ENCODE assay signal across 25 mouse cellular contexts in the genomic region with DNA sequence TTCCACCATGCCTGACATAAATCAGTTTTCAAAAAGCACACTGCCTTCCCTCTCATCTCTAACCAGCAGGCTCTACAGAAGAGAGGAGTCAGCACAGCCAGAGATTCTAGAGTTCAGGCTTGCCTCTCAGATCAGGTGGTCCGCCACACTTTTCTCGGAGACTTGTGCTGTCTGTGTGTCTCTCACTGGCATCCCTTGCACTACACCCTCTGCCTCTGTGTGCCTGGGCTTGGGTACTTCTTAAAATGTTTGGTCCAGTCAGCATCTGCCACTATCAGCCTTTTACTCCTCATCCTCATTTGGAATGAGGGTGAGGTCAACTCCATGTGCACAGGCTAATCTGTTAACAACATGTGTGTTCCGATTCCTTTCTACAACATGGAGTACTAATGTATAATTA.
DNase-seq lines count a peak whose midpoint lies in the region; ATAC-seq and TF ChIP-seq lines count a peak whose summit lies in the region.
"Had no signal": no experiment of that assay in that cellular context is flagged by ENCODE, and none has a peak within 500 bp of the region (broad histone marks: within the 10 kb centered on the region; RNA-seq: fewer than 3 reads in every experiment).

No protein-coding gene starts in this region.

- H3K9me3 ChIP-seq in heart, embryonic 11.5 days (replicated peaks; ENCODE audit: control insufficient read depth, low read length), result no peaks in the 10 kb centered on the region
- H3K9me3 ChIP-seq in heart, embryonic 14.5 days (ENCODE audit: control insufficient read depth, low read length), result no peaks in the 10 kb centered on the region
- H3K9me3 ChIP-seq in heart, postnatal 0 days (replicated peaks; ENCODE audit: control insufficient read depth, low read length), result no peaks in the 10 kb centered on the region
- H3K9me3 ChIP-seq in midbrain, embryonic 12.5 days, result no peaks in the 10 kb centered on the region
- no peaks in the 10 kb centered on the region for H3K9me3 ChIP-seq in midbrain, postnatal 0 days (ENCODE audit: low read length)
- H3K9me3 ChIP-seq: embryonic facial prominence, embryonic 12.5 days; embryonic facial prominence, embryonic 15.5 days; hindbrain, embryonic 12.5 days; hindbrain, embryonic 15.5 days had no signal

- H3K36me3 ChIP-seq in heart, embryonic 11.5 days (ENCODE audit: control insufficient read depth, insufficient read depth, low read length), result no peaks in the 10 kb centered on the region
- no peaks in the 10 kb centered on the region for H3K36me3 ChIP-seq in heart, embryonic 14.5 days (ENCODE audit: control insufficient read depth, insufficient read depth, low read length)
- no peaks in the 10 kb centered on the region for H3K36me3 ChIP-seq in heart, postnatal 0 days (replicated peaks; ENCODE audit: control insufficient read depth, insufficient read depth, low read length)
- no peaks in the 10 kb centered on the region for H3K36me3 ChIP-seq in heart, adult 2 months (ENCODE audit: control insufficient read depth, insufficient read depth, low read length)
- no peaks in the 10 kb centered on the region for H3K36me3 ChIP-seq in midbrain, embryonic 12.5 days
- H3K36me3 ChIP-seq in midbrain, postnatal 0 days (ENCODE audit: insufficient read depth, low read length), result no peaks in the 10 kb centered on the region
- H3K36me3 ChIP-seq: embryonic facial prominence, embryonic 12.5 days; embryonic facial prominence, embryonic 15.5 days; hindbrain, embryonic 12.5 days; hindbrain, embryonic 15.5 days had no signal

- no peak for TF ChIP-seq EP300 in heart, postnatal 0 days (IDR thresholded peaks at IDR 0.05; ENCODE audit: low read depth)
- TF ChIP-seq EP300 in heart, adult 2 months (IDR thresholded peaks at IDR 0.05; ENCODE audit: insufficient read depth, low read depth, low read length), result no peak

- DNase-seq in heart, adult 18-20 months, result no peak
- DNase-seq in heart, postnatal 36 days, result no peak
- no peak for DNase-seq in heart, postnatal 0 days (ENCODE audit: low spot score)
- DNase-seq in heart, adult 2 months, result no peak
- DNase-seq in midbrain, postnatal 0 days (ENCODE audit: low spot score), result no peak
- DNase-seq: adrenal gland, adult 2 months; adrenal gland, postnatal 14 days; cerebellum, adult 11 months; cerebellum, adult 2 months; cerebellum, adult 9-11 months; cerebellum, postnatal 25 days; forebrain, postnatal 0 days; gastrocnemius, adult 2 months; gastrocnemius, postnatal 14 days; kidney, adult 2 months had no signal

- H3K4me3 ChIP-seq in heart, embryonic 11.5 days (ENCODE audit: low read depth, low read length), result no peak overlapping the region
- no peak overlapping the region for H3K4me3 ChIP-seq in heart, embryonic 14.5 days (ENCODE audit: control insufficient read depth in 1 of 2, insufficient read depth in 1 of 2, low read depth in 1 of 2, low read length in 2 of 2)
- H3K4me3 ChIP-seq in heart, postnatal 0 days (ENCODE audit: low read depth, low read length), result no peak overlapping the region
- H3K4me3 ChIP-seq in heart, adult 2 months, result no peak overlapping the region
- H3K4me3 ChIP-seq in midbrain, embryonic 12.5 days, result no peak overlapping the region
- H3K4me3 ChIP-seq in midbrain, postnatal 0 days (ENCODE audit: low read depth, low read length), result no peak overlapping the region
- H3K4me3 ChIP-seq: embryonic facial prominence, embryonic 12.5 days; embryonic facial prominence, embryonic 15.5 days; gastrocnemius, adult 2 months; hindbrain, embryonic 12.5 days; hindbrain, embryonic 15.5 days had no signal

- no peak overlapping the region for H3K9ac ChIP-seq in heart, embryonic 11.5 days (ENCODE audit: low read depth, low read length)
- peak overlapping the region; percentile 44; the same call in 1 of the 2 replicates for H3K9ac ChIP-seq in heart, embryonic 14.5 days (ENCODE audit: low read length)
- no peak overlapping the region for H3K9ac ChIP-seq in heart, postnatal 0 days (replicated peaks; ENCODE audit: low read depth, low read length)
- H3K9ac ChIP-seq in heart, adult 2 months (ENCODE audit: low read depth, low read length), result no peak overlapping the region
- H3K9ac ChIP-seq in midbrain, embryonic 12.5 days (replicated peaks), result no peak overlapping the region
- no peak overlapping the region for H3K9ac ChIP-seq in midbrain, postnatal 0 days (replicated peaks; ENCODE audit: low read length, poor library complexity, severe bottlenecking)
- H3K9ac ChIP-seq: embryonic facial prominence, embryonic 12.5 days; embryonic facial prominence, embryonic 15.5 days; forebrain, postnatal 0 days; hindbrain, embryonic 12.5 days; hindbrain, embryonic 15.5 days had no signal

- TF ChIP-seq CTCF in heart, postnatal 0 days (IDR thresholded peaks at IDR 0.05; ENCODE audit: low read depth), result no peak
- TF ChIP-seq CTCF in heart, adult 2 months (IDR thresholded peaks at IDR 0.05), result no peak
- no peak for TF ChIP-seq CTCF in midbrain, postnatal 0 days (IDR thresholded peaks at IDR 0.05)

- no peak for ATAC-seq in heart, embryonic 11.5 days (replicated peaks; ENCODE audit: insufficient number of reproducible peaks, low FRiP score, low TSS enrichment)
- ATAC-seq in heart, embryonic 14.5 days (ENCODE audit: insufficient number of reproducible peaks, insufficient read depth, low FRiP score, low read depth), result no peak
- no peak for ATAC-seq in heart, postnatal 0 days (ENCODE audit: insufficient read depth, low read depth)
- peak; percentile 23; the same call in 1 of the 2 replicates for ATAC-seq in midbrain, embryonic 12.5 days (ENCODE audit: low FRiP score, low read depth)
- no peak for ATAC-seq in midbrain, postnatal 0 days (ENCODE audit: low FRiP score)
- ATAC-seq: CD4-positive, CD25-positive, alpha-beta regulatory T cell, adult 4 months; forebrain, embryonic 14.5 days; intestine, postnatal 0 days had no signal

- H3K79me2 ChIP-seq in heart, adult 2 months (replicated peaks; ENCODE audit: control insufficient read depth, insufficient read depth, low read length), result no peaks in the 10 kb centered on the region

- H3K4me2 ChIP-seq in heart, embryonic 11.5 days, result no peak overlapping the region
- H3K4me2 ChIP-seq in heart, embryonic 14.5 days (ENCODE audit: low read length), result no peak overlapping the region
- no peak overlapping the region for H3K4me2 ChIP-seq in heart, postnatal 0 days (ENCODE audit: low read depth, low read length)
- no peak overlapping the region for H3K4me2 ChIP-seq in midbrain, embryonic 12.5 days (replicated peaks)
- no peak overlapping the region for H3K4me2 ChIP-seq in midbrain, postnatal 0 days (ENCODE audit: low read depth, low read length, poor library complexity, severe bottlenecking)
- H3K4me2 ChIP-seq: embryonic facial prominence, embryonic 12.5 days; embryonic facial prominence, embryonic 15.5 days; hindbrain, embryonic 12.5 days; hindbrain, embryonic 15.5 days had no signal

- WGBS in heart, embryonic 11.5 days (ENCODE audit: insufficient replicate concordance), result 74% methylated on average over 3 of the region's 3 CpGs
- WGBS in heart, embryonic 14.5 days, result 69% methylated on average over 3 of the region's 3 CpGs
- WGBS in heart, postnatal 0 days, result 81% methylated on average over 3 of the region's 3 CpGs
- 89% methylated on average over 3 of the region's 3 CpGs for WGBS in heart, adult 2 months
- 97% methylated on average over 3 of the region's 3 CpGs for WGBS in midbrain, embryonic 12.5 days
- 97% methylated on average over 3 of the region's 3 CpGs for WGBS in midbrain, postnatal 0 days

- peak overlapping the region; percentile 70 for H3K27ac ChIP-seq in heart, embryonic 11.5 days (ENCODE audit: low read depth, low read length)
- peak overlapping the region; percentile 78 to 88 for H3K27ac ChIP-seq in heart, embryonic 14.5 days (replicated peaks in 1 of 2; ENCODE audit: control insufficient read depth in 1 of 2, insufficient read depth in 1 of 2, low read depth in 2 of 2, low read length in 2 of 2)
- H3K27ac ChIP-seq in heart, postnatal 0 days (ENCODE audit: low read depth), result peak overlapping the region; percentile 89
- H3K27ac ChIP-seq in heart, adult 2 months, result no peak overlapping the region
- no peak overlapping the region for H3K27ac ChIP-seq in midbrain, embryonic 12.5 days (replicated peaks)
- no peak overlapping the region for H3K27ac ChIP-seq in midbrain, postnatal 0 days (ENCODE audit: low read depth, low read length)
- H3K27ac ChIP-seq: embryonic facial prominence, embryonic 12.5 days; embryonic facial prominence, embryonic 15.5 days; gastrocnemius, adult 2 months; hindbrain, embryonic 12.5 days; hindbrain, embryonic 15.5 days had no signal

- no peak for TF ChIP-seq POLR2A in heart, adult 2 months (IDR thresholded peaks at IDR 0.05; ENCODE audit: insufficient read depth, low read depth, low read length)

- H3K27me3 ChIP-seq in heart, embryonic 11.5 days (ENCODE audit: control insufficient read depth, insufficient read depth, low read length), result no peaks in the 10 kb centered on the region
- no peaks in the 10 kb centered on the region for H3K27me3 ChIP-seq in heart, embryonic 14.5 days (ENCODE audit: control insufficient read depth, insufficient read depth, low read length)
- H3K27me3 ChIP-seq in heart, postnatal 0 days (ENCODE audit: control insufficient read depth, insufficient read depth, low read length), result no peaks in the 10 kb centered on the region
- no peaks in the 10 kb centered on the region for H3K27me3 ChIP-seq in heart, adult 2 months (ENCODE audit: control insufficient read depth, insufficient read depth, low read length)
- no peaks in the 10 kb centered on the region for H3K27me3 ChIP-seq in midbrain, embryonic 12.5 days
- H3K27me3 ChIP-seq in midbrain, postnatal 0 days (ENCODE audit: insufficient read depth, low read length), result no peaks in the 10 kb centered on the region
- H3K27me3 ChIP-seq: embryonic facial prominence, embryonic 12.5 days; embryonic facial prominence, embryonic 15.5 days; hindbrain, embryonic 12.5 days; hindbrain, embryonic 15.5 days had no signal

- H3K4me1 ChIP-seq in heart, embryonic 11.5 days (ENCODE audit: control insufficient read depth, insufficient read depth, low read length), result peaks cover 3% of the 10 kb centered on the region; the same call in 1 of the 2 replicates
- peaks cover 11 to 37% of the 10 kb centered on the region in 2 experiments for H3K4me1 ChIP-seq in heart, embryonic 14.5 days (ENCODE audit: control insufficient read depth in 2 of 2, insufficient read depth in 2 of 2, low read length in 2 of 2)
- H3K4me1 ChIP-seq in heart, postnatal 0 days (ENCODE audit: control insufficient read depth, insufficient read depth), result peaks cover 22% of the 10 kb centered on the region
- no peaks in the 10 kb centered on the region; the same call in 1 of the 2 replicates for H3K4me1 ChIP-seq in heart, adult 2 months (ENCODE audit: control insufficient read depth, insufficient read depth, low read length)
- no peaks in the 10 kb centered on the region for H3K4me1 ChIP-seq in midbrain, embryonic 12.5 days
- H3K4me1 ChIP-seq in midbrain, postnatal 0 days (ENCODE audit: insufficient read depth, low read length), result no peaks in the 10 kb centered on the region
- H3K4me1 ChIP-seq: embryonic facial prominence, embryonic 12.5 days; embryonic facial prominence, embryonic 15.5 days; hindbrain, embryonic 12.5 days; hindbrain, embryonic 15.5 days had no signal

- intact Hi-C loops in heart, postnatal 36 days (cut with DNase I), result no loop called here
- intact Hi-C loops in heart, adult 2 months (cut with DNase I), result loop anchor here (2.0 kb wide), 1 partner anchor 14 kb away; no protein-coding TSS in a partner anchor

Comparison
In these comparisons a context has a peak if more than half of its experiments do, and no peak if none do; other contexts are left out.
1. H3K27ac ChIP-seq: peak in heart, embryonic 11.5 days (single experiment), heart, embryonic 14.5 days (2 of 2) and heart, postnatal 0 days (single experiment); none in heart, adult 2 months (single experiment), midbrain, embryonic 12.5 days (single experiment) and midbrain, postnatal 0 days (single experiment).